Mouse (Mus musculus): ENCODE results near the gene Trim17.

GRCm38 (mm10) chr11:58984657-58985056, 30.2 kb downstream of the Trim17 start:
- no peak for TF ChIP-seq CTCF (IDR thresholded peaks at IDR 0.05; ENCODE audit: borderline replicate concordance, control insufficient read depth, extremely low read depth, insufficient read depth, low read length, poor library complexity)
- TF ChIP-seq POLR2A (IDR thresholded peaks at IDR 0.05; ENCODE audit: control insufficient read depth, extremely low read depth, insufficient read depth, low read length, poor library complexity) = no peak

Data from thymus, adult 2 months (tissue).